Mouse (Mus musculus): Measurements from ENCODE around the gene Fmnl1. TPM values are rescaled to one million over a fixed set of nuclear protein-coding genes. Genes with fewer than 3 reads are reported as not detected.

Gene Fmnl1
- polyA plus RNA-seq, 1 experiment, result not detected

DNA sequence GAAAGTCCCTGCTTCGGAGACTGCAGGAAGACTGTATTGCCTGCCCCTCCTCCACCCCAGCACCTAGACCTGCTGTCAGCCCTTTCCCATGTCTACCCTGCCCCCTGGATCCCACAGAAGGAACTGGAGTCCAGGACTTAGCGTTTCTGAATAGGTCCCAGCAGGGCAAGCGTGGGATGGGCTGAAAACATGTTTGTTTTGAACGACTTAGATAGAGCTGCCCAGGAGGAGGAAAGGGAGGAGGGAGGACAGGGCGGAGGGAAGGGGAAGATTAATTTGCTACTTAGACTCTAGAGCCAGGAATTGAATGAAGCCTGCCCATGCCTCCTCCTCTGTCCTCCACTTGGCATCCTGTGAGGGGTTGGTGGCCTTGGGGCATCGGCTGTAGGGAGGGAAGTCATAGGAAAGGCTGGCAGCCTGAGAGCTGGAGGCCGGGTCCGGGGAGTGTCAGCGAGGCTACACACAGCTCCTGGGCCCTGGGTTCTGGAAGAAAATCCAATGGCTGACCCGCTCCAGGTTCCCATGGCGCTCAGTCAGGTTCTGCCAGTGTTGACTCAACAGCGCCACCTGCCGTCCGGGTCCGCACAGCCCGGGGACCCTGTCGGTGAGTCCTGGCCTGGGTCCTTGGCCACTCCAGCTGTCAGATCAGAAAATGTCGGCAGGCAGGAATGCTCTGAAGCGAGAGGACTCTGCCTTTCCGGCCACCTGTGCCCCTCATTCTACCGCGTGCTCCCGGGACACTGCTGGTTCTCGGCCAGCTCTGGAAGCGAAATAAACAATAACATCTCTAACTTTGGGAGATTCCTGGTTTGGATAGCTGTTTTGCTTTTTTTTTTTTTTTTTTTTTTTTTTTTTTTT, 12.1 kb upstream of the Fmnl1 start:
- TF ChIP-seq POLR2A (IDR thresholded peaks at IDR 0.05; ENCODE audit: insufficient read depth, low read depth, low read length) (no peak), CTCF (IDR thresholded peaks at IDR 0.05; ENCODE audit: insufficient read depth, low read depth, low read length) (peak; percentile 95)
- Histone ChIP-seq H3K4me3 (ENCODE audit: insufficient read depth, low read depth, low read length) (peak overlapping the region; percentile 17), H3K4me1 (ENCODE audit: control insufficient read depth, insufficient read depth, low read length) (peaks cover 10% of the 10 kb centered on the region), H3K27ac (ENCODE audit: insufficient read depth, low read depth, low read length) (no peak overlapping the region)
- 4% methylated on average over 25 of the region's 25 CpGs for WGBS

GRCm38 (mm10) chr11:103160738-103161137, 10.2 kb upstream of the Fmnl1 start:
- no peak overlapping the region for H3K4me3 ChIP-seq (ENCODE audit: insufficient read depth, low read depth, low read length)
- TF ChIP-seq CTCF (IDR thresholded peaks at IDR 0.05; ENCODE audit: insufficient read depth, low read depth, low read length) (no peak), POLR2A (IDR thresholded peaks at IDR 0.05; ENCODE audit: insufficient read depth, low read depth, low read length) (no peak)
- H3K4me1 ChIP-seq (ENCODE audit: control insufficient read depth, insufficient read depth, low read length), result peaks cover 10% of the 10 kb centered on the region
- H3K27ac ChIP-seq (ENCODE audit: insufficient read depth, low read depth, low read length), result no peak overlapping the region
- 93% methylated on average over 11 of the region's 11 CpGs for WGBS

- TF ChIP-seq POLR2A (IDR thresholded peaks at IDR 0.05; ENCODE audit: insufficient read depth, low read depth, low read length), result no peak
- no peak for TF ChIP-seq CTCF (IDR thresholded peaks at IDR 0.05; ENCODE audit: insufficient read depth, low read depth, low read length)
- Histone ChIP-seq H3K4me3 (ENCODE audit: insufficient read depth, low read depth, low read length) (no peak overlapping the region), H3K4me1 (ENCODE audit: control insufficient read depth, insufficient read depth, low read length) (peaks cover 10% of the 10 kb centered on the region), H3K27ac (ENCODE audit: insufficient read depth, low read depth, low read length) (no peak overlapping the region)
- 84% methylated on average over 7 of the region's 7 CpGs for WGBS
Observed at GRCm38 (mm10) chr11:103161449-103161848, 9.5 kb upstream of the Fmnl1 start.

- peaks cover 10% of the 10 kb centered on the region for H3K4me1 ChIP-seq (ENCODE audit: control insufficient read depth, insufficient read depth, low read length)
- WGBS, result 91% methylated on average over 5 of the region's 5 CpGs
- no peak overlapping the region for H3K4me3 ChIP-seq (ENCODE audit: insufficient read depth, low read depth, low read length)
- TF ChIP-seq CTCF (IDR thresholded peaks at IDR 0.05; ENCODE audit: insufficient read depth, low read depth, low read length) (no peak), POLR2A (IDR thresholded peaks at IDR 0.05; ENCODE audit: insufficient read depth, low read depth, low read length) (no peak)
- no peak overlapping the region for H3K27ac ChIP-seq (ENCODE audit: insufficient read depth, low read depth, low read length)
Observed at GRCm38 (mm10) chr11:103162132-103162531, 8.8 kb upstream of the Fmnl1 start.

DNA sequence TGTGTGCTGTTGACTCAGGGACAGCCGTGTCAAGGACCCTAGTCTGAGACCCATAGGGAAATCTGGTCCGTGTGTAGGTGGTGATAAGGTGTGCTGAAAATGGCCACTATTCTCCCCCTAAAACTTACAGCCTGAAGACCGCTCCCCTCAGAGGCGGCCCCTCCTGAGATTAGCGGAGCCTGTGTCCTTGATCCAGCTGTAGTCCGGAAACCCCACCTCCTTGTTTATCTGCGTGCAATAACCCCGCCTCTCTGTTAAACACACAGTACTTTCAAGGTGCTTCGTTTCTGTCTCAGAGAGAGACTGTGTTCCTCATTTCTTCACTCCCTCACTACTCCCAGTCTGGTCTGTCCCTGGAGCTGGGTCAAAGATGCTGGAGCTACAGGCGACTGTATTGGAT, 6.5 kb upstream of the Fmnl1 start:
- TF ChIP-seq CTCF (IDR thresholded peaks at IDR 0.05; ENCODE audit: insufficient read depth, low read depth, low read length), result no peak
- TF ChIP-seq POLR2A (IDR thresholded peaks at IDR 0.05; ENCODE audit: insufficient read depth, low read depth, low read length), result no peak
- Histone ChIP-seq H3K27ac (ENCODE audit: insufficient read depth, low read depth, low read length) (no peak overlapping the region), H3K4me1 (ENCODE audit: control insufficient read depth, insufficient read depth, low read length) (peaks cover 3% of the 10 kb centered on the region; the same call in 1 of the 2 replicates), H3K4me3 (ENCODE audit: insufficient read depth, low read depth, low read length) (no peak overlapping the region)
- 43% methylated on average over 10 of the region's 10 CpGs for WGBS

DNA sequence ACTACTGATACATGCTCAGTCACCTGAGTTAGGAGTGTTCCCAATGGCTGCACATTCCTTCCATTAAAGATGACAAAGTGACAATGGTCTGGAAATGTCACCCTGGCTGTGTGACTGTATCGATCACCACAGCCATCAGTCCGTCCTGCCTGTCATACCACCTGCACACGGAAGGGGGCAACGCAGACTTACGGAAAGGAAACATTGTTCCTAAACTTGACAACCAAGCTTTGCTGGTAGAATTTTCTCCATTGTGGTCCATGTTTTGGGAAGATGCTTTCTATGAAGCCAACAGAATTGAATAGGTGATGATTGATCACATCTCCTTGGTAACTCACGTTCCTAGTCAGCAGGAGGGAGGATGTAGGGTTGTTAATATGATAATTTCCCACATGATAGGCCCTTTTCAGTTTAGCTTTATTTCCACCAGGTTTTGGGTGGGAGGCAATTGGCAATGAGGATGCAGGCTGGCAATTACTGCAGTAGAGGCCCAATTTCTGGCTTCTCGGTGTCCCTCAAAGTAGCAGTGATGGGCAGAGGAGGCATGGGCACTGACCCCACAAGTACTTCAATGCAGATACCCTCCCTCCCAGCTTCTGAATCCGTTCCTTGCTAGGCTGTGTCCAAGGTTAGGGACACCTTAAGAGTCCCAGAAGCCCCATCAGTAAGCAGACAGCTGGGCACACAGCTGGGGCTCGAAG, 2.1 kb upstream of the Fmnl1 start:
- WGBS, result 26% methylated on average over 9 of the region's 9 CpGs

DNA sequence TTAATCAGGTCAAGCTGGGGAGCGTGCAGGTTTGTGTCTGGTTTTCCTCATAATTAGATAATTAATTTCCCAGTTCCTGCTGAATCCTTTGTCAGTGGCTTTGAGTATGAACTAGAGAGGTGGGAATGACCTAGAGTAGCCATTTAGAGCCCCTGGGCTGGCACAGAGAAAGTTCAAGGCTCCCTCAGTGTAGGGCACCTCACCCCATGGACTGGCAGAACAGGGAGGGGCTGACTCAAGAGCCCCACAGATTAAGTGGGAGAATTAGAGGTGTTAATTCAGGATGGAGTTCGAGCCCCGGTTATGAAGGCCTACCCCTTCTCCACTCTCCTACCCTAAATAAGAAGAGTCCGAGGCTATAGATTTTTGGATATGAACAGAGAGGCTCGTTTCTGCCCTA, 1.2 kb upstream of the Fmnl1 start:
- H3K4me3 ChIP-seq (ENCODE audit: insufficient read depth, low read depth, low read length), result no peak overlapping the region
- no peak overlapping the region for H3K27ac ChIP-seq (ENCODE audit: insufficient read depth, low read depth, low read length)
- 86% methylated on average over 5 of the region's 5 CpGs for WGBS
- no peak for TF ChIP-seq POLR2A (IDR thresholded peaks at IDR 0.05; ENCODE audit: insufficient read depth, low read depth, low read length)
- no peak for TF ChIP-seq CTCF (IDR thresholded peaks at IDR 0.05; ENCODE audit: insufficient read depth, low read depth, low read length)
- H3K4me1 ChIP-seq (ENCODE audit: control insufficient read depth, insufficient read depth, low read length), result peaks cover 25% of the 10 kb centered on the region

More for the DNA sequence above, 2.1 kb upstream of the Fmnl1 start:
- H3K4me1 ChIP-seq (ENCODE audit: control insufficient read depth, insufficient read depth, low read length), result peaks cover 19% of the 10 kb centered on the region
- H3K4me3 ChIP-seq (ENCODE audit: insufficient read depth, low read depth, low read length), result no peak overlapping the region
- TF ChIP-seq CTCF (IDR thresholded peaks at IDR 0.05; ENCODE audit: insufficient read depth, low read depth, low read length), result peak; percentile 59; the same call in 1 of the 2 replicates
- TF ChIP-seq POLR2A (IDR thresholded peaks at IDR 0.05; ENCODE audit: insufficient read depth, low read depth, low read length), result no peak
- no peak overlapping the region for H3K27ac ChIP-seq (ENCODE audit: insufficient read depth, low read depth, low read length)

GRCm38 (mm10) chr11:103170111-103170493, 805 bp upstream of the Fmnl1 start:
- WGBS, result 38% methylated on average over 3 of the region's 3 CpGs
- no peak for TF ChIP-seq CTCF (IDR thresholded peaks at IDR 0.05; ENCODE audit: insufficient read depth, low read depth, low read length)
- TF ChIP-seq POLR2A (IDR thresholded peaks at IDR 0.05; ENCODE audit: insufficient read depth, low read depth, low read length), result no peak
- H3K27ac ChIP-seq (ENCODE audit: insufficient read depth, low read depth, low read length), result no peak overlapping the region

GRCm38 (mm10) chr11:103171286-103171620, 346 bp downstream of the Fmnl1 start:
- TF ChIP-seq CTCF (IDR thresholded peaks at IDR 0.05; ENCODE audit: insufficient read depth, low read depth, low read length), result no peak
- no peak for TF ChIP-seq POLR2A (IDR thresholded peaks at IDR 0.05; ENCODE audit: insufficient read depth, low read depth, low read length)
- Histone ChIP-seq H3K4me3 (ENCODE audit: insufficient read depth, low read depth, low read length) (peak overlapping the region; percentile 79), H3K4me1 (ENCODE audit: control insufficient read depth, insufficient read depth, low read length) (peaks cover 31% of the 10 kb centered on the region), H3K27ac (ENCODE audit: insufficient read depth, low read depth, low read length) (no peak overlapping the region)
- 2% methylated on average over 23 of the region's 23 CpGs for WGBS

More at GRCm38 (mm10) chr11:103170111-103170493, 805 bp upstream of the Fmnl1 start:
- Histone ChIP-seq H3K4me3 (ENCODE audit: insufficient read depth, low read depth, low read length) (peak overlapping the region; percentile 79), H3K4me1 (ENCODE audit: control insufficient read depth, insufficient read depth, low read length) (peaks cover 28% of the 10 kb centered on the region)

Data from olfactory bulb, adult 2 months (tissue).